Mouse (Mus musculus) adrenal gland, postnatal 14 days (tissue): Measurements from ENCODE around the gene Ebi3. TPM values are rescaled to one million over a fixed set of nuclear protein-coding genes. Genes with fewer than 3 reads are reported as not detected.
"Not testable (repeated sequence)": the region's sequence is repeated elsewhere in the genome, so short reads cannot be mapped to it uniquely, and the experiment has no call there.

Experiments used
- DNase-seq: peaks from one replicate; pipeline ENCODE4 v3.0.0; 2021; ENCODE audit warnings: mixed read lengths
- long read RNA-seq, 2 experiments: library from polyadenylated mRNA; stranded (forward); transcript quantifications; one replicate each; pipeline ENCODE4 v2.0.0; 2021
- total RNA-seq: library from RNA; stranded (reverse); gene quantifications from 2 replicates; pipeline ENCODE4 v1.2.3, GENCODE M21; 2021

Ebi3 gene
- total RNA-seq, result 1.2 and 1.6 TPM in 2 replicates
- long read RNA-seq, experiment 1, partial matches to known transcripts, result 1 of 2 reads
- long read RNA-seq, experiment 1, other reads (novel, unspliced or antisense), result 0 of 2 reads
- long read RNA-seq, experiment 2, partial matches to known transcripts, result 0 of 3 reads
- long read RNA-seq, experiment 2, other reads (novel, unspliced or antisense), result 0 of 3 reads

DNA sequence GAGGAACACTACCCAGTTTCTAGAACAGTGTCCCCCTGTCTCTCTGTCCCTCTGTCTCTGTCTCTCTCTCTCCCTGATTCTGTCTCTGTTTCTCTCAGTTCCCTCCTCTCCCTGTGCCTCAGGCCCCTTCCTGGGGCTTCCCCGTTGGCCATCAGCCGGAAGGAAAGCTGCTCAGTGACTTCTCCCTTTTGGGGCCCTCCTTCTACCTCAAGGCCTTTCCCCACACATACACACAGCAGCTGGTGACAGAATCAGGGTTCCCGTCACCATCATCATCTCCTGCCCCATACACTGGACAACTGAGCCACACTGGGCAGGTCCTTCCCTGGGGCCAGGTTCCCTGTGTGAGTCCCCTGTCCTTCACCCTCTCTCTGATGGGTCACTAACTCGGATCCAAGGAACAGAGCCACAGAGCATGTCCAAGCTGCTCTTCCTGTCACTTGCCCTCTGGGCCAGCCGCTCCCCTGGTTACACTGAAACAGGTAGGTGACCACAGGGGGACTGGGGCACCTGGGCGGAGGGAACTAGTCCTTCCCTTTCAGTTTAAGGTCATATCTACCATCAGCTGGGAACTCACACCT, at the start of gene Ebi3:
Gene Ebi3 (plus strand): TSS at position 194 of the 581 bp plus-strand sequence.
- peak; percentile 12 for DNase-seq

- no peak for DNase-seq
Measured at GRCm38 (mm10) chr17:55903087-55903486, 49.4 kb upstream of the Ebi3 start.

DNA sequence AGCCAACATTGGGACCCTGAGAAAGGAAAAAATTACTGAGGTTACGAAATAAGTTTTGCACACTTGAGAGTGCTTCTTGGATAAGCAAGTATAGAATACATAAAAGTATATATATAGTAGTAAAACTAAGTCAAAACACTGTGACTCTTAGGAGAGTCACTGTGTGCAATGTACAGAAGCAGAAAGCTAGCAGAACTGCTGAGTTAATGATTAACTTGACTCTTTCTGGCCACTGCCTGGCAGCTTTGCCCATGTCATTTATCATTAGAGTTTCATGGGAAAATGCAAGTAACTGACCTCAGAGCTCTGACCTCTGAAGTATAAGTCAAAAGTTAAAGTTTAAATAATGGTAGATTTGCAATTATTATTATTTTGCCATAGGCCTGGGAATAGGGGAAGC, 48.8 kb upstream of the Ebi3 start:
- no peak for DNase-seq

- DNase-seq, result no peak
Measured at GRCm38 (mm10) chr17:55904131-55904530, 48.3 kb upstream of the Ebi3 start.

- DNase-seq, result no peak
Measured at GRCm38 (mm10) chr17:55906669-55907068, 45.8 kb upstream of the Ebi3 start.

DNA sequence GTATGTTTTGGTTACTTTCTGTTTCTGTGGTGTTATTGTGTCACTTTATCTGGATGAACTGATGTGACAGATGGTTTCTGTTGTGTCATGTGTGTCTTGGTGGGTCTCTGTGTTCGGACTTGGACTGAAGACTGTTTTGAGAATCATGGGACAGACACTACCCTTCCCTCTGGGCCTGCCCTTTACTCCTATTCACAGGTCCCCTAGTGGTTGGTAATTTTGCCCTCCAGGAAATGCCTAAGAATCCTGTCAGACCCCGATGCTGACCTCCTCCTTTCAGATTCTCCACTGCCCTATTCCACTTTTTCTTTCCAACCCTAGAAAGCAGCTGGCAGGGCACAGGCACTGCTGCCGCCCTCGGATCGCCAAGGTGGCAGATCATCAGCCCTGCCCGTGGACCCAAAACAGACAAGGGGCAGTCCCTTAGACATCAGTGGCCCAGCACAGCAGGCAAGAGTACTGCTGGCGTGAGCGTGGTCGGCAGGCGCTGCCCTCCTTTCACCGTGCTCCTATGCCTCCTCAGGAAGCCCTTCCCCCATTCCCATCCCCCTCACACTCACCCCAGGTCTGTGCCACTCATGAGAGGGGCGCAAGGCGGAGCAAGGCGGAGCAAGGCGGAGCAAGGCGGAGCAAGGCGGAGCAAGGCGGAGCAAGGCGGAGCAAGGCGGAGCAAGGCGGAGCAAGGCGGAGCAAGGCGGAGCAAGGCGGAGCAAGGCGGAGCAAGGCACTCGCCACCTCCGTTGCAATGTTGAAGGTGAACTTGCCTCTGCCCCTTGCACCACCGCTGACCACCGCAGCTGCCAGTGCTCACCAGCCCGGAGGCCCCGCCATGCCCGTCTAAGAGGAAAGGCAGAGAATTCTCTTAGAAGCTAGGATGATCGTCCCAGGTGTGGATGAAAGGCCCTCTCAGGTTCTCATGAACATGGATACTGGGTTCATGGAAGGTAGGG, 20.6 kb upstream of the Ebi3 start:
- peak; percentile 70 for DNase-seq

DNA sequence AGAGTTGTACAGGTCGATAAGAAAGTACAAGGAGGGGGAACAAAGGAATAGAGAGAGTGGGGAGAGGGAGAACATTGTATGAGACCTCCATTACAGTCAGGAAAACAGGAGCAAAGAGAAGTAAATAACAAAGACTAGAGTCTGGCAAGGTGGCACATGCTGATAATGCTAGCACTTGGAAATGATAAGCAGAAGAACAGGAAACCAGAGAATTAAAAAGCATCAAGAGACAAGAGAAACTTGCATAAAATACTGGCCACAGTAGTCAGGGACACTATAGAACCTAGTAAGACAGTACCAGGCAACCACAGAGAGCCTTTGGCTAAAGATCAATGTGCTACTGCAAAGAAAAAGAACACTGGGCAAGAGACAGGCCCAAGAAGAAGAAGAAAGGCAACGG, 19.8 kb upstream of the Ebi3 start:
- no peak for DNase-seq

- no peak for DNase-seq
Measured at GRCm38 (mm10) chr17:55933191-55933590, 19.2 kb upstream of the Ebi3 start.

GRCm38 (mm10) chr17:55944387-55944865, 8.0 kb upstream of the Ebi3 start:
- not testable (repeated sequence) for DNase-seq

GRCm38 (mm10) chr17:55944866-55945682, 7.4 kb upstream of the Ebi3 start:
- DNase-seq, result peak; percentile 96

GRCm38 (mm10) chr17:55945696-55946095, 6.7 kb upstream of the Ebi3 start:
- DNase-seq, result no peak

DNA sequence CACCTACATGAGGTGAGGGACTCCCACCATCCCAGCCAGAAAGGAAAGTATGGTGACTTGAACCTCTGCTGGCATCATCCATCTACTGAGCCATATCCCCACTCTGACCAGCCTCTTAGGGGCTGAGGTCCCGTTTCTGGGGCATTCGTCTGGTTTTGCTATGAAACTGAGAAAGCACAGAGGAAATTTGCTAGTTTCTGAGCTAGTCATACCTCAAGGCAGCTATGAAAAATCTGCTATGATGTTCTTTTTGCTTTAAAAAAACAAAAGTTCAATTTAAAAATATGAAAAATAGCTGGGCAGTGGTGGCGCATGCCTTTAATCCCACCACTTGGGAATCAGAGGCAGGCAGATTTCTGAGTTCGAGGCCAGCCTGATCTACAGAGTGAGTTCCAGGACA, 3.8 kb upstream of the Ebi3 start:
- DNase-seq, result no peak

GRCm38 (mm10) chr17:55949400-55949799, 3.0 kb upstream of the Ebi3 start, which contains the start of gene Zfp119b:
Gene Zfp119b, minus strand, starts transcription at chr17:55949500.
- DNase-seq, result no peak

DNA sequence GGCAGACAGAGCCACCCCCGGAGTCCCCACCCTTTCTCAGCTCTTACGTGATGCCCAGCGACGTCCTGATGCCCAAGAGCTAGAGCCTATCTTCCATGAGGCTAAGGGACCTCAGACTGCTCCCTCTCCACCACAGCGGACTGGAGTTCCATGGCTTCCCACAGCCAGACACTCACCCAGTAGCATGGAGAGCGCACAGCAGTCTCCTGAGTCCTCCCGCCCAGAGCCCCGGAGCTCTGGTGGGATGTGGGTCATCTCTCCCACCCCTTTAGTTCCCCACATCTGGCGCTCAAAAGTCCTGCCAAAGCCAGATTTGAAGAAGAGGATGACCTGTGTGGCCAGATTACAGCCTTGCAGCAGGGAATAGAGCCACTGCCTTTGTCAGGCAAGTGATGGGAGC, 1.8 kb upstream of the Ebi3 start:
- DNase-seq, result no peak

GRCm38 (mm10) chr17:55952041-55952440, 399 bp upstream of the Ebi3 start:
- DNase-seq, result no peak

DNA sequence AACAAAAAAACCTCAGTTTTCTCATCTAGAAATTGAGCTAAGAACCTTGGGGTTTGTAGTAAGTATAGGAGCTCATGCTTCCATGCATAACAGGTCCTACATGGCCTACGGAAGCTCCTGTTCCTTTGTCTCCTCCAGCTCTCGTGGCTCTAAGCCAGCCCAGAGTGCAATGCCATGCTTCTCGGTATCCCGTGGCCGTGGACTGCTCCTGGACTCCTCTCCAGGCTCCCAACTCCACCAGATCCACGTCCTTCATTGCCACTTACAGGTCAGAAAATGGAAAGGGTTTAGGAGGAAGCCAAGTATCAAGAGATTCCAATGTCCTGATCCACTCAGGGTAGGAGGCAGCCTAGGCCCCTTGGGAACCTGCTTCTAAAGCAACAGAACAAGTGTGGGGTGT, 1.3 kb downstream of the Ebi3 start:
- DNase-seq, result no peak

- DNase-seq, result no peak
Measured at GRCm38 (mm10) chr17:55954229-55954628, 1.8 kb downstream of the Ebi3 start.

DNA sequence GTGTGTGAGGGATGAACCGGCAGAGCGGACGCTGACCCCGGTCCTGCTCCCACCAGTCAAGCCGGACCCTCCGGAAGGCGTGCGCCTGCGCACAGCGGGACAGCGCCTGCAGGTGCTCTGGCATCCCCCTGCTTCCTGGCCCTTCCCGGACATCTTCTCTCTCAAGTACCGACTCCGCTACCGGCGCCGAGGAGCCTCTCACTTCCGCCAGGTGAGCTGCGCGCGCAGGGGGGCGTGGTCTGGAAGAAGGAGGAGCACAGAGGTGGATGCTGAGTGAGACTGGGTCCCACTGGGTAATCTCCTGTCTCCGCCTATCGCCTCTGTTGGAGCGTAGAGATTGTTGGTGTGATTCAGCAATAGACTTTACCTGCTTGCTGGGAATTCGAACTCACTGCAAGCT, 3.7 kb downstream of the Ebi3 start:
- DNase-seq, result peak; percentile 84

DNA sequence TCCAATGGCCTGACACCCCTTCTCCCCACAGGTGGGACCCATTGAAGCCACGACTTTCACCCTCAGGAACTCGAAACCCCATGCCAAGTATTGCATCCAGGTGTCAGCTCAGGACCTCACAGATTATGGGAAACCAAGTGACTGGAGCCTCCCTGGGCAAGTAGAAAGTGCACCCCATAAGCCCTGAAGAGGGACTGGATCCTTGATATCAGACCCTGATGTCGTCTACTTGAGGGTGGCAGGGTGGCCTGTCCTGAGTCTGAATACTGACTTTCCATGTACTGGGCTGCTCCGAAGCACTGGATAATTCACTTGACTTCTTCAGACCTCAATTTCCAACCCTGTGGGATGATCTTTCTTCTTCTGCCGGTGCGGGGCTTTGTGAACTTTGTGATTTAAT, 4.2 kb downstream of the Ebi3 start:
- DNase-seq, result no peak

DNA sequence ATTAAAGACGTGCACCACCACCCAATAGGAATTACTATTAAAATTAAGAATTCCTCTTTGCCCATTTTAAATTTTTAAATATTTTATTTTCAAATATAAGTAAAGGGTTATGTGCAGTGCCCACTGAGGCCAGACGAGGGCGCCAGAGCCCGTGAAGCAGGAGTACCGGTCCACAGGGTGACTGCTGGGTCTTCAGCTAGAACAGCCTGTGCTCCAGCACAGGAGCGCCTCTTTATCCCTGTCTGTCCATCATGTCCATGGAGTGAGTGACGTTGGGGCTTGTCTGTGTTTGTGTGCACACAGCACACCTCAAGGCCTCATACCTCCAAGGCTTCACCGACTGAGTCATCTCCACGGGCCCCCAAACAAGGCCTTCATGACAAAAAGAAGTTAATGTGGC, 4.7 kb downstream of the Ebi3 start:
- peak; percentile 87 for DNase-seq

DNA sequence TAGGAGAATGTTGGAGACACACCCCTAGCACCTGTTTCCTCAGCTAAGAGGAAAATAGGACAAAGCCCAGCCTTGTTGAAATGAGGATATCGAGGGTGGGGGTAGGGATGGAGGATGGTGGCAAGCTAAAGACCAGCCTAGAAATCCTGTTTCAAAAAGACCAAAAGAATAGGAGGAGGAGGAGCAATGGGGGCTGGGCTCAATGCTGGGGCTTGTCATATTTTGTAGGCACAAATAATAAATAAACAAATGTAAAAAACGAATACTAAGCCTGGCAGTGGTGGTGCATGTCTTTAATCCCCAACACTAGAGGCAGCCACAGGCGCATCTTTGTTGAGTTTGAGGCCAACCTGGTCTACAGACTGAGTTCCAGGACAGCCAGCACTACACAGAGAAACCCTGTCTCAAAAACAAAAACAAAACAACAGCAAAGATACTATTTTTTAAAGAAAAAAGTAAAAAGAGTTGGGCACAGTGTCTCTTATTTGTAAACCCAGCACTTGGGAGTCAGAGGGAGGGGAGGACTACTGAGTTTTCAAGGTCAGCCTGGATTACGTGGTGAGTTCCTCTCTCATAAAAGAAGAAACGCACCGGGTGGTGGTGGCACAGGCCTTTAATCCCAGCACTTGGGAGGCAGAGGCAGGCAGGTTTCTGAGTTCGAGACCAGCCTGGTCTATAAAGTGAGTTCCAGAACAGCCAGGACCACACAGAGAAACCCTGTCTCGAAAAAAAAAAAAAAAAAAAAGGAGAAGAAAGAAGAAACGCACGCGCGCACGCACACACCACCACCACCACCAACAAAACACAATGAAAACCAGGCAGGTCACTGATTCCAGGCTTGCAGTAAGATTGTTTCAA, 5.5 kb downstream of the Ebi3 start:
- DNase-seq, result no peak
